Mouse (Mus musculus) stomach, embryonic 14.5 days (tissue): ENCODE measurements at regions not wholly inside any gene's neighbourhood (a gene's known extent, or its start where the extent isn't known, plus 50 kb on each side); places are given as distances from the start of the nearest gene placed in this dataset.

Experiments used
- ATAC-seq: fragments of 200-750 bp; cut with Nextera tagmentation; 2 replicates; pipeline ENCODE4 v1.8.0; 2017; ENCODE audit warnings: low read depth, moderate TSS enrichment; ENCODE audit not compliant: insufficient number of reproducible peaks, insufficient read depth, low FRiP score
- H3K27ac ChIP-seq: fragments of 300-500 bp; sonication (generic); 2 replicates; pipeline ENCODE4 v1.5.1; 2014; ENCODE audit warnings: mild to moderate bottlenecking, low read length, moderate library complexity, mixed read lengths
- H3K27me3 ChIP-seq: fragments of 300-500 bp; sonication (generic); 2 replicates; pipeline ENCODE4 v1.6.1; 2014; ENCODE audit warnings: low read length, control low read depth, mixed read lengths; ENCODE audit not compliant: control insufficient read depth, insufficient read depth
- H3K36me3 ChIP-seq: fragments of 300-500 bp; sonication (generic); 2 replicates; pipeline ENCODE4 v1.6.1; 2014; ENCODE audit warnings: mild to moderate bottlenecking, control low read depth, low read length, moderate library complexity, mixed read lengths; ENCODE audit not compliant: control insufficient read depth, insufficient read depth
- H3K4me1 ChIP-seq: fragments of 300-500 bp; sonication (generic); 2 replicates; pipeline ENCODE4 v1.6.1; 2014; ENCODE audit warnings: low read length, control low read depth, mixed read lengths; ENCODE audit not compliant: control insufficient read depth, insufficient read depth
- H3K4me2 ChIP-seq: fragments of 300-500 bp; sonication (generic); replicated peaks from 2 replicates; pipeline ENCODE4 v1.6.1; 2014; ENCODE audit warnings: low read depth, low read length, control low read depth
- H3K4me3 ChIP-seq: fragments of 300-500 bp; sonication (generic); 2 replicates; pipeline ENCODE4 v1.5.1; 2014; ENCODE audit warnings: low read depth, low read length, control low read depth
- H3K9ac ChIP-seq: fragments of 300-500 bp; sonication (generic); replicated peaks from 2 replicates; pipeline ENCODE4 v1.6.1; 2014; ENCODE audit warnings: low read depth, mild to moderate bottlenecking, control low read depth, low read length, moderate library complexity, mixed read lengths
- H3K9me3 ChIP-seq: fragments of 300-500 bp; sonication (generic); 2 replicates; pipeline ENCODE4 v1.6.1; 2016; ENCODE audit warnings: low read depth, low read length, control low read depth; ENCODE audit not compliant: control insufficient read depth
- WGBS: fragments of 180-500 bp; shearing (Covaris S2); extraction: QIAGEN DNeasy Blood & Tissue Kit; methylation state at CpG from one replicate; pipeline ENCODE4 v1.1.7; 2014; 5-methylcytosine and 5-hydroxymethylcytosine counted together

DNA sequence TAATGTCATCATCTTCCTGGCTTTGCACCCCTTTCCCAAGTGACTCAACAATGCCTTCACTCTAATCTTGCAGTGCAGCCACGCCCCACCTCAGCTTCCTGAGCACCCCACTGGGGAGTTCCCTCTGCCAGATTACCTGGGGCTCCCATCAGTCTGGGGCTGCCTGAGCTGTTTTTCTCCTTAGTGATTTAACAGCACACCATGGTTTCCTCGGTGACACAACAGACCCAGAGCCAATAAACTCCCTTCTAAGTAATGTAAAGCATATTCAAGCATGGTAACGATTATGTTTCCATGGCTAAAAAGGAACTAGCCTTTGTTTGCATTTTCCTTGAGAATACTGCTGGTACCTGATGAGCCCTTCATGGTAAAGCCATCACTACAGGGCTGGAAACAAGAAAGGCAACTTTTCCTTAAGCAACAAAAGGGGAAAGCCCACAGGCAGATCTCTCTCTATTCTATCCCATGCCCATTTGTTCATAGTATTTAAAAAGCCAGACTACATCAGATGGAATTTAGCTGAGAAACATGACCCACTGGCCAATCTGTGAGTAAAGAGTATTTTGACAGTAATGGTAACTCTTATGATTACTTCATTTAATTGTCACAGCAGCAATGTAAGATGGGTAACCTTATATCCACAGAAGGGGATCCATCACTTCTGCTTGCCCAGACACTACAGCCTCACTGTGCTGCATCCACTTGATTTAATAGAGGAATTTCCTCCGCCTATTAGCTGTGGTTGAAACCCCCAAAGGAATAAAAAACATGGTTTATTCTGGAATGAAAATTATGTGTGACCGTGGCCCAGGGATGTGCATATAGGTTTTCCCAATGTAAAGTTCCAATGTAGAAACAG is 294.6 kb upstream of the Tmc3 start:
- H3K9me3 ChIP-seq = no peaks in the 10 kb centered on the region
- no peak for ATAC-seq
- no peaks in the 10 kb centered on the region for H3K4me1 ChIP-seq
- no peak overlapping the region for H3K4me2 ChIP-seq
- no peak overlapping the region for H3K9ac ChIP-seq
- no peak overlapping the region for H3K4me3 ChIP-seq
- H3K27ac ChIP-seq = no peak overlapping the region
- WGBS = 57% methylated on average over 5 of the region's 5 CpGs
- no peaks in the 10 kb centered on the region for H3K36me3 ChIP-seq
- no peaks in the 10 kb centered on the region for H3K27me3 ChIP-seq

DNA sequence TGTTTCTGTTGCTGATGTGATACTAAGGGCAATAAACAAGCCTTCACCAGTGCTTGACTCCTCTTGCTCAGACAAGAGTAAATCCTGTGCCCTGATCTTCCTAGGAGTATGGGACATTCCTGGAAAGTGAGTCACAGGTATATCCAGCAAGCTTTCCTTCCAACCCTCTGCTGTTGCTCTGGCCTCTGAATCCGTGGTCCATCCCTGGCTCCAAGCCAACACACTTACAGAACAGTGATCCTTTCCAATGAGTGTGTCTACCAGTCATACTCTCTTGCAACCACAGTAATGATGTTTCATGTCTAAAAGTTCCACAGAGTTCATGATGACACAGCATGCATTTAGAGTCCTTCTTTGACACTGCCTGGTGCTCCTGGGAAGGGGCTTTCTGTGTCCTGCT is 277.6 kb upstream of the Tmc3 start:
- H3K4me3 ChIP-seq = no peak overlapping the region
- no peaks in the 10 kb centered on the region for H3K36me3 ChIP-seq
- no peaks in the 10 kb centered on the region for H3K27me3 ChIP-seq
- no peak overlapping the region for H3K27ac ChIP-seq
- no peak overlapping the region for H3K9ac ChIP-seq
- H3K4me2 ChIP-seq = no peak overlapping the region
- no peak for ATAC-seq
- H3K9me3 ChIP-seq = no peaks in the 10 kb centered on the region
- no peaks in the 10 kb centered on the region for H3K4me1 ChIP-seq
- WGBS = 36% methylated on average over 1 of the region's 1 CpGs

DNA sequence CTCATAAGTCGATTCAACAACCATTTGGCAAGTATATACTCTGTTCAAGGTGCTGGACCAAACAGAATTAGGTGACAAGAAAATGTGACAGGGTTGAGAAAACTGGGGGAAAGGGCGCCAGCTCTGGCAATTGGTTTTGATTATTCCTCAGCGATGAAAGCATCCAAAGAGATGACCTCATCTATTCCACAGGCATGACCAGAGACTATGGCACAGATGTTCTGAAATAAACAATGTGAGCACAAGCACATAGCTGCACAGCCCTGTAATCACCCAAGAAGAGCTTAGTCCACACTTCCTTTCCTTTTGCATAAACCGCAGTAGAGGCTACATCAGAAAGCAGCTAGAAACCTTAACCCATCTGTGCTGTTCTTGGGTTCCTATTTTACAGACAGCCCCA is 272.6 kb upstream of the Tmc3 start:
- no peaks in the 10 kb centered on the region for H3K27me3 ChIP-seq
- H3K27ac ChIP-seq = no peak overlapping the region
- no peaks in the 10 kb centered on the region for H3K4me1 ChIP-seq
- H3K9me3 ChIP-seq = no peaks in the 10 kb centered on the region
- H3K4me2 ChIP-seq = no peak overlapping the region
- no peak overlapping the region for H3K9ac ChIP-seq
- H3K36me3 ChIP-seq = no peaks in the 10 kb centered on the region
- WGBS = 44% methylated on average over 4 of the region's 4 CpGs
- no peak for ATAC-seq
- H3K4me3 ChIP-seq = no peak overlapping the region

DNA sequence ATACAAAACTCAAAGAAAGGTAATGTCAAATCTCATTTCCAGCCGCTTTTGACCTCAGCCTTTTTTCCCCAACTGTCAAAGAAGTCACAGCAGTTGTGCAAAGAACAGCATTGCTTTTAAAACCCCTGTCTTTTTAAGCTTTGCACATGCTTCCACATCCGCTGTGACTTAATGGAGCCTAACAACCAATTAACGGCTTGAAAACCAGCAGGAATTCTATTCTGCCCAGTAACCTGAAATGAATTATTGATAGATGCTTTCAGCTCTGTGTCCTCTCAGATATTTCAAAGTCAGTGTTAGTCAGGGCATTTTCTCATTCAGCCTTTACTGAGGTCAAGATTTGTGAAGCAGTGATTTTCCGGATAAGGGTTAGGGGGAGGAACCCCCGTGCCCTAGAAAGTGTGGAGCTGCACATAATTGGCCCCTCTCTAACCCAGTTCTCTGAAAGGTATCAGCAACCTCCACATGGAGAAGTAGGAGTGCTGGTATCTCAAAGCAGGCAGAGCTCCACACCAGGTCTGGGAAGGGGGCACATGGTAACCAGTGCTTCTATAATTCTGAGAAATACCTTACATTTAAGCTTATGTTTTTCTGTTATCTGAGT is 254.8 kb upstream of the Tmc3 start:
- Histone ChIP-seq H3K4me2 (no peak overlapping the region), H3K9me3 (no peaks in the 10 kb centered on the region; the same call in 1 of the 2 replicates), H3K9ac (no peak overlapping the region), H3K27me3 (no peaks in the 10 kb centered on the region), H3K36me3 (no peaks in the 10 kb centered on the region), H3K4me1 (no peaks in the 10 kb centered on the region), H3K4me3 (no peak overlapping the region), H3K27ac (no peak overlapping the region)
- 57% methylated on average over 5 of the region's 5 CpGs for WGBS
- no peak for ATAC-seq

DNA sequence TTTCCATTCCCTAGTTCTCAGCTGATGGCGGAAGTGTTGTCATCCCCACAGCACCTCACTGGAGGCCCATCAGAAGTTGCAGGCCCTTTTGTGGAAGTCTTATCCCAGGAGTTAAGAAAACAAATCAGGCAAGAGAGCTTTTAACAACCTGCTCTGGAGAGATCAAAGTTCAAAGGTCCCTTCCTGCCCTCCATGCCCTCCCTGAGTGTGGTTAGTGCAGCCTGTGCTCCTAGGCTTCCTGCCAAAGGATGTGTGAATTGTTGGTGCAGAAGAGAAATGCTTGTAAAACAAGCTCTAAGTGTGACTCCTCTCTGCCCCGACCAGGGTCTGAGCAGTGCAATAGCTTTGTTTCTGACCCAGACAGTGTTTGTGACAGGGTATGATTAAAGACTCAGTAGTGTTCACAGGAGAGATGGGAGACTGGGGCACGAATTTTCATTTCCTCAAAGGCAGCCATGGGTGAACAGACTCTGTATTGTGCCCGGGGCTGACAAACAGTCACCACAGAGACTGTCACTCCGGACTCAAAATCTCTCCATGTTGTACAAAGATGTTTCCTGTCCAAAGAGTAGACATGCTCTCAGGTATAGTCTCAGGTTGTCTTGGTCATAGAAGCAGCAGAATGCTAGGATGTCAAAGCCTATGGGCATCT is 237.5 kb upstream of the Tmc3 start:
- H3K9ac ChIP-seq = no peak overlapping the region
- ATAC-seq = no peak
- no peaks in the 10 kb centered on the region for H3K27me3 ChIP-seq
- WGBS = 54% methylated on average over 5 of the region's 5 CpGs
- H3K9me3 ChIP-seq = no peaks in the 10 kb centered on the region
- H3K4me2 ChIP-seq = no peak overlapping the region
- no peak overlapping the region for H3K27ac ChIP-seq
- no peaks in the 10 kb centered on the region for H3K4me1 ChIP-seq
- no peaks in the 10 kb centered on the region for H3K36me3 ChIP-seq
- no peak overlapping the region for H3K4me3 ChIP-seq

DNA sequence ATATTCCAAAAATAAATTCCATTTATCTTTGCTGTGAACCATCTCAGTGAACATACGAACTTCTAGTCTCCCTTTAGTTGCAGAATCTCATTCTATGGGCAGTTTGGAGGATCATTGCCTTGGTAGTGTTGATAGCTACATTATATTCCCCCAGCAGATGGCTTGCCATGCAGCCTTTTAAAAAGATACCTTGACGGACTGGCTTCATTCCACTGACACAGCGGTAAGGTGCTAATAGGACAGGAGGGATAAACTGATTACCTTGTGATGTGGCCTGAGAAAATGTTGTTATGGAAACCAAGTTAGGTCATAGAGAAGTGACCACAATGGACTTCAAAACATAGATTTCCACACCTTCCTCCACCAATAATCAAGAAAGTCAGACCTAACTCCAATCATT is 215.5 kb upstream of the Tmc3 start:
- H3K36me3 ChIP-seq = no peaks in the 10 kb centered on the region
- H3K9me3 ChIP-seq = no peaks in the 10 kb centered on the region
- WGBS = 85% methylated on average over 3 of the region's 3 CpGs
- H3K27me3 ChIP-seq = no peaks in the 10 kb centered on the region
- no peak for ATAC-seq
- no peak overlapping the region for H3K27ac ChIP-seq
- H3K4me3 ChIP-seq = no peak overlapping the region
- H3K4me1 ChIP-seq = no peaks in the 10 kb centered on the region
- H3K4me2 ChIP-seq = no peak overlapping the region
- H3K9ac ChIP-seq = no peak overlapping the region

DNA sequence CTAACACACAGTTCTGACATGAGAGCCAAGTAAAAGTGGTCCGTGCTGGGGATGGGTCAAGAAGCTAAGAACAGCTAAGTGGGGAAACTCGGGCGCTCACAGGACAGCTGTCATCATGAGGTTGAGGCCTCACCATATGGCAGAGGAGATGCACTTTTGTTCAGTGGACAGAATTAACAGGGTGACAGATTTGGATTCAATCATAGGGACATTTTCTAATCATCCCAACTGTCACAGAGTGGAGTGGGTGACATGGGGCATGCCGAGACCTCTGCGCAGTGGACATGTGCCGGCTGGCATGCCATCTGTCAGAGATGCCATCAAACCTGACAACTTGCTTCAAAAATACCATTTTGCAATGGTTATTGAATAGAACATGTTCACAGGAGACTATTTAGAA is 215.1 kb upstream of the Tmc3 start:
- H3K4me3 ChIP-seq = no peak overlapping the region
- no peak overlapping the region for H3K9ac ChIP-seq
- no peak overlapping the region for H3K4me2 ChIP-seq
- no peaks in the 10 kb centered on the region for H3K9me3 ChIP-seq
- H3K4me1 ChIP-seq = no peaks in the 10 kb centered on the region
- no peak for ATAC-seq
- H3K36me3 ChIP-seq = no peaks in the 10 kb centered on the region
- no peak overlapping the region for H3K27ac ChIP-seq
- 92% methylated on average over 6 of the region's 6 CpGs for WGBS
- no peaks in the 10 kb centered on the region for H3K27me3 ChIP-seq

DNA sequence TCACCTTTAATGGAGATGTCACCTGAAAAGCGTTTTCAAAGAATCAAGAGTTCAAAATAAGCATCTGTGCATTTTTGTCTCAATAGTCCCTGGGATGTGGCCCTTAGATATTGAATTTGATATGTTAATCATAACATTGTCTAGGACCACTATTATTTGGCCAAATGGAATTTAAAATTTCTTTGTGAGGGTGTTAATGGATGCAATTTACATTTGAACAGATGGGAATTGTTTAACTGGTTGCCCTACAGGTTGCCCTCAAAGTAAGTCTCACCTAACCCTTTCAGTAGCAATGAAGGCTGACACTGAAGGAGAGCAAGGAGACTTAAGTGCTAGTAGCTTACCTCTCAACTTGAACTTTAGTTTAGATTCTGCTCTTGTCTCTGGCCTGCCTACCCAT is 207.9 kb upstream of the Tmc3 start:
- H3K36me3 ChIP-seq = no peaks in the 10 kb centered on the region
- H3K9me3 ChIP-seq = no peaks in the 10 kb centered on the region
- no peak overlapping the region for H3K27ac ChIP-seq
- H3K4me2 ChIP-seq = no peak overlapping the region
- no peak overlapping the region for H3K9ac ChIP-seq
- ATAC-seq = no peak
- 80% methylated on average over 1 of the region's 1 CpGs for WGBS
- H3K27me3 ChIP-seq = no peaks in the 10 kb centered on the region
- H3K4me3 ChIP-seq = no peak overlapping the region
- H3K4me1 ChIP-seq = 0 out of 2 replicates have a peak, but pooled peaks cover 3% of the 10 kb centered on the region
